Mouse (Mus musculus): ENCODE results near the gene Rabepk.

DNA sequence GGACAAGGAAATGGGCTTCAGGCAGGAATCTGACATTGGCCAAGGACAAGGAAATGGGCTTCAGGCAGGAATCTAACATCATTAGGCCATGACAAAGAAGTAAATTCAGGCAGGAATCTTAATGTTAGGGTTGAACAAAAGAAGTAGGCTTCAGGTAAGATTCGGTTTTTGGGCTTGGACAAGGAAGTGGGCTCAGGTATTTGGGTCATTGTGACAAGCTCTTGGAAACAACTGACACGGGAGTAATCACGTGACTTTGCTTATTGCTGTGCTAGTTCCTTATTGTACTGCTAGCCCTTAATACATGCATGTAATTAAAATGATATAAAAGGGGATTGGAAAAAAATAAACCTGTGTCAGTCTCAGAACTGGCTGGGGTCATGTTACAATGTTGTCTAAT lies 36.0 kb upstream of the Rabepk start:
- no peak for TF ChIP-seq CTCF (IDR thresholded peaks at IDR 0.05; ENCODE audit: control insufficient read depth, insufficient read depth, insufficient replicate concordance, low read depth, low read length)
- TF ChIP-seq POLR2A (IDR thresholded peaks at IDR 0.05; ENCODE audit: control insufficient read depth, low read depth, low read length) = no peak
